Mouse (Mus musculus): ENCODE results near the gene Gm17949.

DNA sequence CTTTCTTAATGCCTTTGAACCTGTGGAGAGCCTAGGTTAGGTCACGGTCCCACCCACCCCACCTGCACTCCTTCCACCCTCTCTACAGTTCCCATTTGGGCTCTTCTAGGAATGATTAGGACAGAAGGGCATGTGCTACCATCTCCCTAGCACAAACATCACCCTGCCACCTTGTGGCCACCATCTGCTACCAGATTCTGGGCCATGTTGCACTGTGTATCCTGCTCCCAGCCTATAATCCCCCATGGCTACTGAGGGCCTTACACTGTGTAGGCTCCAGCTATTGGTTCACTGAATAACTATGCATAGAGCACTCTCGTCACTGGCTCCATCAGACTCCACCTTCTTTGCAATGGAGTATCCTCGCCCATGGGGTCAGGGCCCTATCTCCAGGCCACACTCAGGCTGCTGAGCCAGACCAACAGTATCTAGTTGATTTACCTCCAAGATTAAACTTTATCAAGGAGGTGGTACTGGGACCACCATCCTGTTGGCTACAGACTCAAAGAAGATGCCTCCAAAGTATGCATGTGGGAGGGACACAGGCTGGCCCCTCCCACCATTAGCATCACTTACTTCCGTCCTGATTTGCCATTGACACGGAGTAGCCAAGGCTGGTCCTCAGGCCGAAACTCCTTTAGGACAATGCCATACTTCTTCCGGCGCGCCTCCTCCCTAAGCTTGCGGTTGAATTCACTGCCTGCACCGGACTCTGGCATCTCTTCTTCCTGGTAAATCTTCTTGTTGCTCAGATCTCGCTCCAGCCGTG lies 3.9 kb upstream of the Gm17949 start:
- peak; percentile 36 for TF ChIP-seq CTCF (IDR thresholded peaks at IDR 0.05)
- TF ChIP-seq POLR2A (IDR thresholded peaks at IDR 0.05; ENCODE audit: insufficient read depth, low read depth, low read length): no peak
- no peak for TF ChIP-seq EP300 (IDR thresholded peaks at IDR 0.05; ENCODE audit: insufficient read depth, low read depth, low read length)

Measured in heart, adult 2 months (tissue).